Mouse (Mus musculus) kidney, postnatal 10 days (tissue): Measurements from ENCODE around the gene Hist2h3c2.
"Not testable (repeated sequence)": the region's sequence is repeated elsewhere in the genome, so short reads cannot be mapped to it uniquely, and the experiment has no call there.

Experiments used
- DNase-seq: peaks from one replicate; pipeline ENCODE4 v3.0.0; 2021; ENCODE audit warnings: mixed read lengths

Hist2h3c2 gene

DNA sequence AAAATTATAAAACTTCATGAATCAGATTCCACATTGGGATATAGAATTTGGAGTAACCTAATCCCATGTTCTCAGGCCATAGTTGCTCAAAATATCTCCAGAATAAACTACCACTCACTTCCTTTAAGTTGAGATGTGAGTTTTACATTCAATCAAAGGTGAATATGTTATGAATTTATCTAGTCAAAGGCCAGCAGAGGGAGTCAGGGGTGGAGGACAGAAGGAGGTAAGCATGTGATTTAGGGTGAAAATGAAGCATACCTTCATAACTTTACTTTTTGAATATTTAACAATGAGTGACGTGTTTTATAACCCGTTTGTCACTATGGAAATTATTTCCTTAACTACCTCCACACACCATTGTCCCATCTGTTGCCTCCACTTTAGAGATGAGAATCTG, 4.0 kb downstream of the Hist2h3c2 start:
- no peak for DNase-seq

DNA sequence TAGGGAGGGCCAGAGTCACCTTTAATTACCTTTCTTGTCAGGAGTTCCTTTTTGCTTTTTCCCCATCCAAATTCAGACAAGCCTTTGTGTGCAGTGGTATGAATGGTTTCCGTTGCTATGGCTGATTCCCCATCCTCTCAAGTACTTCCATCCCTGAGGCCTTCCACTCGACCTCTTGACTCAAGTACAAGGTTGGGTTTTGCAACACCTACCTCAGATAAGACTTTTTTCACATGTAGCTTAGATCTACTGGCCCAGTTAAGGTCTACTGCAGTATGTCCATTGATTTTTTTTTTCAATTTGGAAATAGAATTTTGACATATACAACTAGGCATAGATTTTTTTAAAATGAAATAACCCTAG, 7.2 kb downstream of the Hist2h3c2 start:
- no peak for DNase-seq

DNA sequence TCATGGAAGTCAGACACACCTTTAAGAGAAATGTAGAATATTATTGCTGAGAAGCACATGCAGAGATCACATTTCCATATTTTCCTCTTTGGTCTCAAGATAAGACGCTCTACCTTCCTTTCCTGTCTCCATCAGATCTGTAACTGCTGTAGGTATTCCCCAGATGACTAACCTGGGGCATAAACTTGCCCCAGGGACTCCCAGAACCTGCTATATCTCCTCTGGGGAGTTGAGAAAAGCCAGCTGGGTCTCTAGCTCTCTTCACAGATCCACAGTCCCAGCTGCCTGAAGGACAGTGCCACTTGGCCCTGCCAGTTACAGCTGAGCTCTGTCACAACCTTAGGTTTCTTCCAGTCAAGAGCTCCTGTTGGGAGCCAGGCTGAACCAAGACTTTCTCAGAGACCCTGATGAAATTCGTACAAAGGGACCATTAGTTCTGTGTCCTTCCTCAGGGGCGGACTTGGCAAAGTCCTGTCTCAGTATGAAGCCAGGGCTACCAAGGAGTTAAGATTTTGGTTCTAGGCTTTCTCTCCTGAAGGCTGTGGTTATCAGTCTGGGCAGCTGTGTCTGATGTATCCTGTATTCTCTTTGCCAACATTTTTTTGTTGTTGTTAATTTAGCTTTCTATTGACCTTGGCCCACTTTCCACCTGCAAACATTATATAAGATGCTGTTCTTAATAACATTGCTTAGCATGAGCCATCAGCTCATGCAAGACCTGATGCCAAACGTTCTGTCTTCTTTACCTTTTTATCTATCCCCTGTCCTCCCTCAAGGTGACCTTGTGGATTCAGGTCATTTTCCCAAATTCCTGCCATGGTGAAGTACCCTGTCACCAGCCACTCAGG, 7.8 kb downstream of the Hist2h3c2 start:
- DNase-seq, result no peak

DNA sequence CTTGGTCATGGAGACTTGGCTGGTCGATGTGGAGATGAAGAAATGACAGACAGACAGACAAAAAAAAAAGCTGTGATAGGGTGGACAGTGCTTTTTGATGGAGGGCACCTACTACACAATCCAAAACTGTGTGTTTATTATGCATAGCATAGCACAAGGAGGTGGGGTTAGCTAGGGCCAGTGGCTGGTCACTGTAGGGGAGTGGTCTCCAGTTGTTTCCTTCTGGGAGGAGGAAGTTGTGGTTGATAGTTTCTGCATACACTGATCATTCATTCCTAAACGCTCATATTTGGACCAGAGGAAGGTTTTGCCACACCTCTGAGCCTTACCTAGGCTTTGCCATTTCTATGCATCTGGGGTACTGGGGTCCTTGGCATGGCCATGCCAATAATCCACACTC, 8.5 kb downstream of the Hist2h3c2 start:
- DNase-seq, result no peak

DNA sequence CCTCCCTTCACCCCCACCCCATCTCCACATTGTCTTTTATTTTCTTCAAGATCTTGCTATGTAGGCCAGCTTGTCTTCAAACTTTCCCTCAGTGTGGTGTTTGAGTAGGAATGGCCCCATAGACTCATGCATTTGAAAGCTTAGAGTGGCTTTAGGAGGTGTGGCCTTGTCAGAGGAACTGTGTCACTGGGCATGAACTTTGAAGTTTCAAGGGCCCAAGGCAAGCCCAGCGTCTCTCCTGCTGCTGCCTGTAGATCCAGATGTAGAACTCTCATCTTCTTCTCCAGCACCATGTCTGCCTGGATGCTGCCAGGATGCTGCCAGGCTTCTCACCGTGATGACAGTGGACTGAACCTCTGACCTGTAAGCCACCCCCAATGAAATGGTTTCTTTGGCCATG, 10.1 kb downstream of the Hist2h3c2 start:
- DNase-seq, result no peak

DNA sequence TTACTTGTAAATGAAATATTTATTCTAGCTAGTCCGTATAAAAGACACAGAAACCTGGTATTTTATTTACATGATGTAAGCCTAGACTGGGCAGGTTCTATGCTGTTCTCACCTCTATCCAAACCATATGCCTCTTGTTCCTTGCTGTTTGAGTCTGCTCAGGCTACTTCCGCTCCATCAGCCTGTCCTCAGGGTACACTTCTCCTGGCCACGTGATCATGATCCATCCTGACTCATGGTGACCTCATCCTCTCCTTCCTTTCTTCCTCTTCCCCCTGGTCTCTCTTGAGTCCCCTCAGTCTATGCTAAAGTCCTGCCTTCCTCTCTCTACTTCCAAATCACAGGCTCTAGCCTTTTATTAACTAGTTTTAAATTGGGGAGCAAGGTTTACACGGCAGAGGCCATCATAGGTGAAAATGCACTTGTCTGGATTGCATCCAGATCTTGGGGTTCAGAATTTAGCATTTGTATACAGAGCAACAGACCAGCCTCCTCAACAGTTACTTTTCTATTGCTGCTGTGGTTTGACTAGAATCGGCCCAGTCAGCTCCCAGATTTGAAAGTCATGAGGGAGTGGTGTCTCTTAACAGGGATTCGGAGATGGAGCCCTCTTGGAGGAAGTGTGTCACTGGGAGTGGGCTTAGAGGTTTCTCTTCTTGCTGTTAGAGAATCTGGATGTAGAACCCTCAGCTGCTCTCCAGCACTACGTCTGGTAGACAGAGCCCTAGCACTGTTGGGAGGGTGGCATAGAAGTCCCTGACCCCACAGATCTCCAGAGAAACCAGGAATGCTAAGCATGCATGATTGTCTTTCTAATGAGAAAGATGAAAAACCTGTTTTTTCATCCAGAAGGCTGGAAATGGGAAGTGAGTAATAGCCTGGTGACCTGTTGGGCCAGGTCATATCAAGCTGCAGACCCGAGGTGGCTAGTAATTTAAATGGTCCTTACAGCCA, 12.0 kb downstream of the Hist2h3c2 start:
- no peak for DNase-seq

DNA sequence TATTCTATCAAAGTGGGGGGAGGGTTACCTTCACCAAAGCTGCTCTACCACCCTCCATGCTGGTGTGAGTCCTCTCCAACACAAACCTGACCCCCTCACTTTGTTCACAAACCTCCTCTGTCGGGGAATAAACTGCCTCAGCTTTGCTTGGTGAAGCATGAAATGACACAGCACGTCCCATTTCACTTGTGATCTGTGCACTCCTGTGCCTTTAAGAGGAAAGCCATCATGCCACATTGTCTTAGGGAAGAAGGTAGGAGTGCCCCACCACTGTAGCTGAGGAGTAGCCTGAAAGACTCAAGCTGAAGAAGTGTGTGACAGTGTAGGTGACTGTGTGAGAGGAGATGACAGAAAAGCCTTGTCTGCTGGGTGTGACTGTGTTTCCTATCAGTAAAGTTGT, 13.5 kb downstream of the Hist2h3c2 start:
- DNase-seq, result no peak

DNA sequence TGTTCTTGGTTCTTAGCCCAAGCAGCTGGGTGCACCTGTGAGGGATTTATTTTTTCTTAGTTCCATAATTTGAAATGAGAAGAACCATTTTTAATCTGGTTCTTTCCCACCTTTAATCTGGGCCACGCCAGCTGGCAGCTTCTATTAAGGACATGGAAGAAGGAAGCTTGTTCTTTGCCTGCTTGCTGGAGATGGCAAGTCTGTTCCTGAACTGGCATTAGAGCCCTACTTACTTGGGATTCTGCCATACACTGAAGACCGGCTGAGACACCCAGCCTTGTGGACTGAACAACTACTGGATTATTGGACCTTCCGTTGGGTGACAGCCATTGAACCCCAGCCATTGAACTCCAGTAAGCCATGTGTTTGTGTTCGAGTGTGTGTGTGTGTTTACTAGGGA, 16.2 kb downstream of the Hist2h3c2 start:
- DNase-seq, result no peak

DNA sequence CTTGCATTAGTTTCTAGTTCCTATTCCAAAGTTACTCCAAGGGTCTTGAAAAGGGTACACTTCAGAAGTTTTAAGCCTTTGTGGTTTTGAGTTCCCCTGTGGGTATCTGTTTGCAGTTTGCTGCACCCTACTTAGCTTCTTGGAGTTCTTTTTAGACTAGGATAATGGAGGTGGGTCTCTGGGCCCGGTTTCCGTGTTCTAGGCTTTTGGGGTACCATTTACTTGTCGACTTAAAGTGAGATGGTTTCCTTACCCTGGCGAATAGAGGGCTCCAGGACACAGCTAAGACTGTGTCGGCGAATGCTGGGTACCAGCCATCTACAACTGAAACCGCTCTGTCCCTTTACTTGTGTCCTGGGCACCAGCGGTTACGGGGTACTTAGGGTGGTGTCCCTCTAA, 17.3 kb downstream of the Hist2h3c2 start:
- DNase-seq, result no peak

DNA sequence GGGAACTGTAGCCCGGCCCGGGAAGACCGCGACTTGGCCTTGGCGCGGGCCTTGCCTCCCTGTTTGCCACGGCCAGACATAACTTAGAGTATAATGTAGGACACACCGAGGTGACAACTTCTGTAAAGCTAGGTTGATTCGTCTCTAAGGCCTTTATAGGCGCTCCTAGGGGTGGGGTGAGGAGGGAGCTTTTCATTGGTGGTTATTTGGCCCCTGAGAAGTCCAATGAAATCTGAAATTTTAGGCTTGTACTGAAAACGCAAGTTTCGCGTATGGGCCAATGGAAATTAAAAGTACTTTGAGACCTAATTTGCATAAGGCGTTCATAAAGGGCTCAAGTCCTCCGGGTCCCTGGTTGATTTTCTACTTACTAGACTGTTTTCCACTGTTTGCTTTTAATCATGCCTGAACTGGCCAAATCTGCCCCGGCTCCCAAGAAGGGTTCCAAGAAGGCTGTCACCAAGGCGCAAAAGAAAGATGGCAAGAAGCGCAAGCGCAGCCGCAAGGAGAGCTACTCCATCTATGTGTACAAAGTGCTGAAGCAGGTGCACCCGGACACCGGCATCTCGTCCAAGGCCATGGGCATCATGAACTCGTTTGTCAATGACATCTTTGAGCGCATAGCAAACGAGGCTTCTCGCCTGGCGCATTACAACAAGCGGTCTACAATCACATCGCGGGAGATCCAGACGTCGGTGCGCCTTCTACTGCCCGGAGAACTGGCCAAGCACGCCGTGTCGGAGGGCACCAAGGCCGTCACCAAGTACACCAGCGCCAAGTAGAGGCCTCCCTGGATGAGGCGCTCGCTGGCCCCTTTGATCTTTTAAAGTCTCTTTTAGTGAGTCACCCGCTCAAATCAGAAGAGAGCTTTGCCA, 17.9 kb downstream of the Hist2h3c2 start, which contains the start of the genes Hist2h2ac and Hist2h2be:
Gene Hist2h2ac, minus strand, starts transcription at position 116 of the 875 bp plus-strand sequence.
Gene Hist2h2be, plus strand, starts transcription at position 355 of the 875 bp plus-strand sequence.
- peak; percentile 84 for DNase-seq

DNA sequence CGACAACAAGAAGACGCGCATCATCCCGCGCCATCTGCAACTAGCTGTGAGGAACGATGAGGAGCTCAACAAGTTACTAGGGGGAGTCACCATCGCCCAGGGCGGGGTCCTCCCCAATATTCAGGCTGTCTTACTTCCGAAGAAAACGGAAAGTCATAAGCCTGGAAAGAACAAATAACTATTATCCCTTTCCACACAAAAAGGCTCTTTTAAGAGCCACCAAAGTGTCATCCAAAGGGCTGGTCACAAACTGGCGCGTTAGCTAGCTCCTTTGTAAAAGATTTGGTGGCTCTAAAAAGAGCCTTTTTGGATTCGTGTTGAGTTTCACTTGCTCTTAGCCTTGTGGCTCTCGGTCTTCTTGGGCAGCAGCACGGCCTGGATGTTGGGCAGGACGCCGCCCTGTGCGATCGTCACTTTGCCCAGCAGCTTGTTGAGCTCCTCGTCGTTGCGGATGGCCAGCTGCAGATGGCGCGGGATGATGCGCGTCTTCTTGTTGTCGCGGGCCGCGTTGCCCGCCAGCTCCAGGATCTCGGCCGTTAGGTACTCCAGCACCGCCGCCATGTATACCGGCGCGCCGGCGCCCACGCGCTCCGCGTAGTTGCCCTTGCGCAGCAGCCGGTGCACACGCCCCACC, 18.7 kb downstream of the Hist2h3c2 start:
- DNase-seq, result not testable (repeated sequence)

DNA sequence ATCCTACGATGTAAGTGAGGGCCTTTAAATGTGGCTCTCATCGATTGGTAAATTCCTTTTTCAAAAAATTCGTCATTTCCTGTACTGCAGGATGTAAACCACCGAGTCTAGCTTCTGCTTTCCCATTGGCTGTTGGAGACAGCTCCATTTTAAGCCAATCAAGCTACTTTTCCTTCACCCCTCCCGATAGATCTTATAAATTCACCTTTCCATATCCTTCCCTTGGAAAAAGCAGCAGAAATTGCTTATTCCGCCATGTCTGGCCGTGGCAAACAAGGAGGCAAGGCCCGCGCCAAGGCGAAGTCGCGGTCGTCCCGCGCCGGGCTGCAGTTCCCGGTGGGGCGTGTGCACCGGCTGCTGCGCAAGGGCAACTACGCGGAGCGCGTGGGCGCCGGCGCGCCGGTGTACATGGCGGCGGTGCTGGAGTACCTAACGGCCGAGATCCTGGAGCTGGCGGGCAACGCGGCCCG, 19.2 kb downstream of the Hist2h3c2 start, which contains the start of the genes Bola1 and Hist2h2ab:
Gene Bola1, minus strand, starts transcription at position 49 of the 470 bp plus-strand sequence.
Gene Hist2h2ab, plus strand, starts transcription at position 205 of the 470 bp plus-strand sequence.
- DNase-seq, result peak; percentile 77

DNA sequence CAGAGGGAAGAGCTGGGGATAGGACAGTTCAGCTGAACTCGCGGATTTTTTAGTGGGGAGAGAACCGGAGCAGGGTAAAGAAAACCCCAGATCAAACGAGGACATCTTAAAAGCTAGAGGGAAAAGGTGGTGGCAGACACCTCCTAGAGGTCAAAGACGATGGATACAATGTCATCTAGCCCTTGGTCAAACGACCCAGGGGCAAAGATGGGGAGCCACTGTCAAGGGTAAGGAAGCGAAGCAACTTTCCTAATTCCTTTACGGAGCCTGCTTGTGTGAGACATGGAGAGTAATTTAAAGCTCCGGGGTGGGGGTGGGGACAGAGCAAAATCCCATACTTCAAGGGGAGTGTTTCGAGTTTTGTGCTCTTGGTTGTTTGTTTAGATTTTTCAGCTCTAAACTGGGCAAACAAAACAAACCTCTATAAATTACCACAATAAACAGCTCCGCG, 19.7 kb downstream of the Hist2h3c2 start:
- no peak for DNase-seq

DNA sequence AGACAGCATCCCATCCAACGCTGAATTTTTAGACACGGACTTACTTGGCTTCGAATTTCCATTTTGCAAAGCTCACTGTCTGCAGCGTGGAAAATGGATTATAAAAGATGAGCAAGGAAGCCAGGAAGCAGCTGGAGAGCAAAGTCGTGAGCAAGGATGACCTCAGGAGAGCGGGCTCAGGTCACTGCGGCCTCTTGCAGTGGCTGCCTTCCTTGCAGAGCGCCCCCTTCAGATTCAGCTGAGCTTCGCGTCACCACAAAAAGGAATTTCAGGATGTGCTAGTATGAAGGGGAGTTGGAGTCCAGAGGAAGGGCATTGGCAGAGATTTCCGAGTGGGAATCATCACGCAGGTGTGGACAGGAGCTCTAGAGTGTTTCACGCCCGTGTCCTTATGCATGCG, 29.7 kb downstream of the Hist2h3c2 start:
- DNase-seq, result peak; percentile 54

DNA sequence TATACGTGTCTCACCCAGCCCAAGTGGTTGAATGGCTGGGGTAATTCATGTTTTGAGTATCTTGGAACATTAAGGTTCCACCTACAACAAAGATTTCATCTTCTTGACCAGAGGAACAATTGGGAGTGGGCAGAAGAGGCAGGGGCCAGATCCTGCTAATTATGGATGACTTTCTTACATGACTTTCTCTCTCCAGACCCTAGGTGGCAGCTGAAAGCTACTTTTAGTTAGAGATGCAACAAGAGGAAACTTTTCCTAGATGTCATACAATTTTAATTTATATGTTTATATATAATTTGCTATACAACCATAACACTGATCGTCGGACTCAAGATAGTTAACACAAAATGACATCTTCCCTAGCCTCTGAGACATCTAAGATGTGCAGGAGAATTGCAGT, 31.1 kb downstream of the Hist2h3c2 start:
- no peak for DNase-seq

DNA sequence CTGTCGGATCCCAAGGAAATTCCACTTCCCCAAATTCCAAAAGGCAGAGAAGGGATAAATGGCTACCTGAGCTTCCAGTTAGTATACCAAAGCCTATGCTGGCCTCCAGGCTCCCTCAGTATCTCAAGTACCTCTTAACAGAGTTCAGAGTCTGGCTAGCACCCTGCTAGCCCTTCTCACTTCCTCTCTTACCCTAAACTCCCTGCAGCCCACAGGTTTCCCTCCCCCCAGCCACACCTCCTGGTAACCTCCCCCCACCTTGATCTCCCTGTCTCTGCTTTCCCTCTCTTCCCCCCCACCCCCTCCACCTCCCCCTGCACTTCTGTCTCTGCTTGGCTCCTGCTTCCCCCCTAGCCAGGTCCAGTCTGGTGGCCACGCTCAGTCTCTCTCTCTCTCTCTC, 39.2 kb downstream of the Hist2h3c2 start:
- no peak for DNase-seq

DNA sequence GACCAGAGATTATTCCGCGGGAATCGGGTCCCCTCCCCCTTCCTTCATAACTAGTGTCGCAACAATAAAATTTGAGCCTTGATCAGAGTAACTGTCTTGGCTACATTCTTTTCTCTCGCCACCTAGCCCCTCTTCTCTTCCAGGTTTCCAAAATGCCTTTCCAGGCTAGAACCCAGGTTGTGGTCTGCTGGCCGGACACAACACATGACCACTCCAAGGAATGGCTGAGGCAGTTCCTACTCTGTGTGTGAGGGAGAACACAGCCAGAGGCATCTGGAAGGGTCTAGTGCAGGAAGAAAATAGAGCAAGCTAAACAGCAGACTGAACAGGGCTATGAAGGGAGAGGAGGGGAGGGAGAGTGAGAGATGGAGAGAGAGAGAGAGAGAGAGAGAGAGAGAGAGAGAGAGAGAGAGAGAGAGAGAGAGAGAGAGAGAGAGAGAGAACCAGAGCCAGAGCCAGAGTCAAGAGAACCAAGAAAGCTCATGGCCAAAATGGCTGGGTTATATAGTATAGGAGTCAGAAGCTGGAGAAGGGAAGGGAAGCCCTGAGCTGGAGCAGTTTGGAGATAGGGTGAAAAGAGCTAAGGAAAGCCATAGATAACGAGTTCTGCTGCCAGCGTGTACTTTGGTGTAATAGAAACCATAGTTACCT, 40.2 kb downstream of the Hist2h3c2 start:
- DNase-seq, result not testable (repeated sequence)

DNA sequence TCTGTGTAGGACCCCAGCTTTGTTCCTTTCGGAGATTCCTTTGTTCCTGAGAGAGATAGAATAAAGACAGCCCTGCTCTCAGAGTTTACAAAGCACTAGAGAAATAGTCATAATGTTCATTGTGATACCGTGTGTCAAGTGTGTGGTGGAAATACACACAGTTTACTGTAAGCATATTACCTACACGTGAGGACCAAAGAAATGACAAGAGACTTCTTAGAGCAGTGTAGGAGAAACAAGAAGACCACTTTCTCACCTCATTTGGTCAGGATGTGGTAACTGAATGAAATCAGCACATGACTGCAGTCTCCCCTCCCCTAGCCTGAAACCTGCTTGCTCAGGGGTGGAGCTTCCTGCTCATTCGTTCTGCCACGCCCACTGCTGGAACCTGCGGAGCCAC, 40.7 kb downstream of the Hist2h3c2 start:
- no peak for DNase-seq

DNA sequence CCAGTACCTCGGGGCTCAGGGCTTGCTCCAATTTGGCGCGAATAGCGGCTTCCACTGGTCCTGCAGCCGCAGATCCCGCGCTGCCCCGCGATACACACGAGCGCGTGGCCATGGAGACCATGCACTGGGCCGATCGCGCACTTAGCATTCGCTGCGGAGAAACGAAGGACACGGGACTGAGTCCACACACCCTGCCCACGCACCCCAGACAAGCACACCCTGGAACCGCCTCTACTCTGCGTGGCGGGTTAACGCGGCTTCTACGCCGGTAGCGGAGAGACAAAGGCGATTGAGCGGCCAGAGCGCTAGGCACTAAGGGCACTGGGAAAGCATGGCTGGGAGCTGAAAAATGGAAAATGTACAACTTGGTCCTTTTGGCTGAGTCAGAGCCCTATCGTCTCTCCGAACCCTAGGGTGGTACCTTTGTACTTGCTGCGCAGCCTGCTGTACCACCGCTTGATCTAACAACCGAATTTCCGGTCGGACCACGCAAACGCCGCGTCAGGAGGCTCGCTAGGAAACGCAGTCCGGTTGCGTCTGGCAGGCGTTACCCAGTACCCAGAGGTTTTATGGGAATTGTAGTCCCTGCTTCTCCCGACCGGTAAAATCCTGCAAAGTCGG, 41.7 kb downstream of the Hist2h3c2 start:
- peak; percentile 93 for DNase-seq

DNA sequence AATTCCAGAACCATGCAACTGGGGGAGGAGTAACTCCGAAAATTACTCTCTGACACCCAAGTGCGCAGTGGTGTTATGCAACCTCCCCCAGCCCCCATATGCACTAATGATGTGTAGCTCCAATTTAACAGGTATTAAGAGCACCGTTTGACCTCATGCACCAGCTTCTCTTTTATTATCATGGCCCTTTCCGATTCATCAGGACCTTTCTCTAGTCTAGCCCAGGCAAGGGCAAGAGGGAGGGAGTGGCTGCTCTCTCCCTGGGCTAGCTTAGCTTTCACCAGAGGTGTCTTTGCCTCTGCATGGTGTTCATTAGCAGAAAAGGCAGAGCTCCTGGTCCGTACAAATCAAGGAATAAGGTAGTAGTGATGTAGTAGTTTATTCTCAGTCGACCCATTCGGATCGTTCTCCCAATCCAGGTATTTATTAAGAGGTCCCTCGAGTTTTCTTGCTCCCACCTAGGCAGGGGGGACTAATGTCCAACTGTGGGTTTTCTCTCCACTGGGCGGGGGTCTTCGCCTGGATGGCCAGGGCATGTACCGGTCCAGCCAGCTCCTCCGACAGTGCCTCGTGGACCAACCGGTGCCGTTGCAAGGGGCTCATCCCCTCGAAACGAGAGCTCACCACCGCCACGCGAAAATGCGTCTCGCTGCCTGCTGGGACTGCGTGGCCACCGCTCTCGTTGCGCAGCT, 42.3 kb downstream of the Hist2h3c2 start:
- no peak for DNase-seq
